Mouse (Mus musculus) left cerebral cortex, adult 2 months (tissue): Measurements from ENCODE around the gene Ltbp4. TPM values are rescaled to one million over a fixed set of nuclear protein-coding genes. Genes with fewer than 3 reads are reported as not detected.

Experiments used
- DNase-seq, 2 experiments: peaks; one replicate each; pipeline ENCODE4 v3.0.0; 2021 to 2022; ENCODE audit warnings: low spot score in 2 of 2, mixed read lengths in 1 of 2; ENCODE audit errors: extremely low spot score in 1 of 2
- H3K27ac ChIP-seq: fragments of 200-600 bp; 2 replicates; pipeline ENCODE4 v1.8.1; 2022
- H3K4me3 ChIP-seq: fragments of 200-600 bp; 2 replicates; pipeline ENCODE4 v1.8.1; 2022
- CTCF ChIP-seq: fragments of 200-600 bp; IDR thresholded peaks from 2 replicates; pipeline ENCODE4 v1.8.1; 2022; ENCODE audit warnings: antibody characterized with exemption, mild to moderate bottlenecking, moderate library complexity
- intact Hi-C: fragments of 180-260 bp; cut with DNase I; formaldehyde crosslinking; loops from one replicate; pipeline ENCODE4 v1.15.1; 2025
- total RNA-seq, 2 experiments: library from RNA; stranded (reverse); gene quantifications; 2 replicates each; pipeline ENCODE4 v1.2.3; 2021

Gene Ltbp4
- total RNA-seq, 2 experiments from 2014 or later = 48.1 to 51.2 TPM

- DNase-seq = no peak
- TF ChIP-seq CTCF = no peak
- no peak overlapping the region for H3K27ac ChIP-seq
- intact Hi-C loops = no loop called here
- H3K4me3 ChIP-seq = no peak overlapping the region
Observed at GRCm38 (mm10) chr7:27354783-27355182, 17.3 kb upstream of the Ltbp4 start.

- H3K4me3 ChIP-seq = no peak overlapping the region
- intact Hi-C loops = no loop called here
- DNase-seq = no peak
- no peak overlapping the region for H3K27ac ChIP-seq
- TF ChIP-seq CTCF = no peak
Observed at GRCm38 (mm10) chr7:27354144-27354543, 16.7 kb upstream of the Ltbp4 start.

GRCm38 (mm10) chr7:27345444-27345843 is 8.0 kb upstream of the Ltbp4 start:
- no peak for DNase-seq
- intact Hi-C loops = no loop called here
- Histone ChIP-seq H3K4me3 (no peak overlapping the region), H3K27ac (no peak overlapping the region)
- TF ChIP-seq CTCF = no peak

GRCm38 (mm10) chr7:27342595-27342994 is 5.1 kb upstream of the Ltbp4 start:
- intact Hi-C loops = no loop called here
- TF ChIP-seq CTCF = no peak; the same call in none of the 2 replicates
- H3K4me3 ChIP-seq = no peak overlapping the region
- H3K27ac ChIP-seq = no peak overlapping the region
- DNase-seq = no peak

- peak overlapping the region; percentile 91 for H3K27ac ChIP-seq
- peak overlapping the region; percentile 37 for H3K4me3 ChIP-seq
- intact Hi-C loops = loop anchor here (5.0 to 10.0 kb wide), 2 partner anchors 188 to 345 kb away; partner anchors contain the start of gene Zfp607b
- peak in 1 of 2 experiments; percentile 69 for DNase-seq
- TF ChIP-seq CTCF = no peak
Observed at GRCm38 (mm10) chr7:27339519-27339918, 2.0 kb upstream of the Ltbp4 start.

GRCm38 (mm10) chr7:27339114-27339513 is 1.6 kb upstream of the Ltbp4 start:
- intact Hi-C loops = loop anchor here (5.0 to 10.0 kb wide), 2 partner anchors 188 to 346 kb away; partner anchors contain the start of gene Zfp607b
- no peak for DNase-seq

GRCm38 (mm10) chr7:27335928-27336823 is 1.3 kb downstream of the Ltbp4 start:
- Histone ChIP-seq H3K4me3 (peak overlapping the region; percentile 14; the same call in 1 of the 2 replicates), H3K27ac (no peak overlapping the region)
- TF ChIP-seq CTCF = peak; percentile 97
- intact Hi-C loops = loop anchor here (1.0 to 10.0 kb wide), 6 partner anchors 25 to 349 kb away; partner anchors contain the start of gene Zfp607b
- DNase-seq = peak; percentile 88 to 96

More at GRCm38 (mm10) chr7:27339114-27339513, 1.6 kb upstream of the Ltbp4 start:
- Histone ChIP-seq H3K27ac (peak overlapping the region; percentile 91), H3K4me3 (peak overlapping the region; percentile 37)
- TF ChIP-seq CTCF = no peak; the same call in 1 of the 2 replicates

GRCm38 (mm10) chr7:27335011-27335720 is 2.3 kb downstream of the Ltbp4 start:
- H3K4me3 ChIP-seq = no peak overlapping the region
- no peak for DNase-seq
- no peak for TF ChIP-seq CTCF
- intact Hi-C loops = loop anchor here (5.0 to 10.0 kb wide), 2 partner anchors 192 to 350 kb away; partner anchors contain the start of gene Zfp607b
- no peak overlapping the region for H3K27ac ChIP-seq

- Histone ChIP-seq H3K27ac (no peak overlapping the region; the same call in 1 of the 2 replicates), H3K4me3 (no peak overlapping the region)
- no peak for DNase-seq
- intact Hi-C loops = loop anchor here (10.0 kb wide), 1 partner anchor 350 kb away; the partner anchor contains the start of gene Zfp607b
- TF ChIP-seq CTCF = peak; percentile 16
Observed at GRCm38 (mm10) chr7:27334405-27334911, 3.0 kb downstream of the Ltbp4 start.

GRCm38 (mm10) chr7:27333316-27333941 is 4.1 kb downstream of the Ltbp4 start:
- peak overlapping the region; percentile 37 for H3K27ac ChIP-seq
- no peak for DNase-seq
- intact Hi-C loops = loop anchor here (10.0 kb wide), 1 partner anchor 351 kb away; the partner anchor contains the start of gene Zfp607b

More at GRCm38 (mm10) chr7:27333316-27333941, 4.1 kb downstream of the Ltbp4 start:
- no peak for TF ChIP-seq CTCF
- peak overlapping the region; percentile 51 for H3K4me3 ChIP-seq
